Mouse (Mus musculus): ENCODE data around the gene Cldn34d.

Gene Cldn34d

GRCm38 (mm10) chrX:76602824-76603223, at the start of gene Cldn34d:
TSS of gene Cldn34d (minus strand) at chrX:76602924.
- no peak for DNase-seq (ENCODE audit: low read depth, low spot score)

- peak; percentile 76 for DNase-seq (ENCODE audit: low read depth, low spot score)
Measured at GRCm38 (mm10) chrX:76598459-76599206, 4.1 kb downstream of the Cldn34d start.
